Mouse (Mus musculus): ENCODE measurements at regions not wholly inside any gene's neighbourhood (a gene's known extent, or its start where the extent isn't known, plus 50 kb on each side); places are given as distances from the start of the nearest gene placed in this dataset.

DNA sequence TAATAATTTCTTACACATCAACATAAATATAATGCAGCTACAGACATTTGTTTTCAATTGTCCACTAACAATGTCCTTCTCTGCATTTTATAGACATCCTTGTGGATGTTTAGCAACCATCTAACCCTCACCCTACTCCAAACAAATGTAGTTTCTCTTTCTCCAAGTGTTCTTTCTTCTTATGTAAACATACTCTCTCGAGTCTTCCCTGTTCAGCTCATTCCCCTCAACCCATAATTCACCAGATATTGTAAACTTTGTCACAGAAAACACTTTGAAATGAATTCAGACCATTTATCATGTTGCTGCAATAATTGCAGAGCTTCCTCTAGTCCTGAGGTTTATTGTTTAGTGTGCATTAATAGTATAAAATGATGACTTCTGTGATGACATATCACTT lies 172.6 kb upstream of the Gm17509 start:
- TF ChIP-seq POLR2A (IDR thresholded peaks at IDR 0.05; ENCODE audit: low read depth, low read length) (no peak), CTCF (IDR thresholded peaks at IDR 0.05; ENCODE audit: extremely low read depth, insufficient read length, insufficient replicate concordance, low read depth, low read length) (no peak)
